Mouse (Mus musculus) Muller cell, postnatal 12 days (primary cell): ENCODE data around the gene Usp45.
"Not testable (repeated sequence)": the region's sequence is repeated elsewhere in the genome, so short reads cannot be mapped to it uniquely, and the experiment has no call there.

Experiments used
- DNase-seq: peaks from one replicate; pipeline ENCODE4 v3.0.0-alpha.2; 2015; ENCODE audit errors: inconsistent ontology term

The Usp45 gene

DNA sequence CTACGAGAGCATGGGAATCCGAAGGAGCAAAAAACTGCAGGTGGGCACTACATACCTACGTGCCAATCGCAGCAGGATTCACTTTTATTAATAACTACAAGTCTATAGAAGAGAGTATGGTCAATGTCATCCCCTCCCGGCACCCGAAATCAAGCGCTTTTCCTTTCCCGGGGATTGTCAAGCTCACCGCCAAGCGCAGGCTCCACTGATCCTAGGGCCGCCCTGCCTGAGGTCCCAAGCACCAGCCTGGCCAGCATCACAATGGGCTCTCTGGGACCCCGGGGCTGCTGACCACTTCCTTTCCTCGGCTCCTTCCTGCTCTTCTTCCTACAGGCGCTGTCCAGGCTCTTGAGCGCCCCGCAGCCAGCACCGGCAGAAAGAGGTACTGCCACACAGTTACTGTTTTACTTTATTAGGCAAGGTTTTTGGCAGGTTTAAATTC, at the start of gene Usp45, which contains the start of gene Tstd3:
TSS of gene Usp45 (plus strand) at position 294 of the 442 bp plus-strand sequence.
TSS of gene Tstd3 (minus strand) at position 350 of the 442 bp plus-strand sequence.
- DNase-seq = peak; percentile 80

- no peak for DNase-seq
Observed at GRCm38 (mm10) chr4:21722752-21723334, 44.1 kb upstream of the Usp45 start.

DNA sequence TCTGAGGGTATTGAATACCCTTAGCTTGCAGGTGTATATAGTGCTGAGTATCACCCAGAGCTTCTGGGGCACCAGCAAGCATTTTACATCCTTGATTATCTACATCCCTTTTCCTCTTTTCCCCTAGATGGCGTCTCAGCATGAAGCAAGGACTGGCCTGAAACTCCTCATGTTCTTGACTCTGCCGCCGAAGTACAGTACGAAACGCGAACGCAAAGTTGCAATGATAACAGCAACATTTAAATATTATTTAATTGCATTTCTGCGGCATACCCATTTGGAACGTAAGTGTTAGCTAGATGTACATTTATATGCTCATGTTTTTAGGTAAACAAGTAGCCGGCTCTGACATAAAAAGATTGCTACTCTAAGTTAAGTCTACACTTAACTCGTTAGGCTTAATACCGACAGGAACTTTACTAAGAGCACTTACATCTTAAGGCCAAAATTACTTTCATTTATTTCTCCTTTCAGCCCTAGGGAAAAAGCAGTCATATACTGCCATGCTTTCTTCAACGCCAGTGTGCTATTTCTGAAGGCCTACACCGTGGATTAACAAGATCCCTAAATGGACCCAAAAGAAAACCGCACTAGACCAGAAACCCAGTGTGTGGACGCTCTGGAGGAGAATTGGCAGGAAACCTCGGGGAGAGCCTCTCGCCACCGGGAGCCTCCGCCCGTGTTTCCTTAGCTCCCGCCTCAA, 39.9 kb upstream of the Usp45 start:
- no peak for DNase-seq

- DNase-seq = peak; percentile 94
Observed at GRCm38 (mm10) chr4:21727615-21728165, 39.3 kb upstream of the Usp45 start, which contains the start of gene Ccnc. Gene Ccnc, plus strand, starts transcription at chr4:21727701.

DNA sequence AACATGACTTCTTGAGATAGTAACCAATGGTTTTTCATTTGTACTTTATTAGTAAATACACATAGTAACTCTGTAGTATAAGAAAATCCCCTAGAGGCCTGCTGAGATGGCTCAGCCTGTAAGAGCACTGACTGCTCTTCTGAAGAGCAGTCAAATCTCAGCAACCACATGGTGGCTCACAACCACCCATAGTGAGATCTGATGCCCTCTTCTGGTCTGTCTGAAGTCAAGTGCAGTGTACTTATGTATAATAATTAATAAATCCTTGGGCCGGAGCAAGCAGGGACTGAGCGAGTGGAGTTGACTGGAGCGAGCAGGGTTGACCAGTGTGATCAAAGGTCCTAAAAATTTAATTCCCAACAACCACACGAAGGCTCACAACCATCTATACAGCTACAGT, 27.8 kb upstream of the Usp45 start:
- no peak for DNase-seq

GRCm38 (mm10) chr4:21744142-21744541, 22.8 kb upstream of the Usp45 start:
- DNase-seq = not testable (repeated sequence)

GRCm38 (mm10) chr4:21745723-21746122, 21.2 kb upstream of the Usp45 start:
- no peak for DNase-seq

- DNase-seq = no peak
Observed at GRCm38 (mm10) chr4:21755123-21755789, 11.7 kb upstream of the Usp45 start.

- no peak for DNase-seq
Observed at GRCm38 (mm10) chr4:21758860-21759259, 8.1 kb upstream of the Usp45 start.

DNA sequence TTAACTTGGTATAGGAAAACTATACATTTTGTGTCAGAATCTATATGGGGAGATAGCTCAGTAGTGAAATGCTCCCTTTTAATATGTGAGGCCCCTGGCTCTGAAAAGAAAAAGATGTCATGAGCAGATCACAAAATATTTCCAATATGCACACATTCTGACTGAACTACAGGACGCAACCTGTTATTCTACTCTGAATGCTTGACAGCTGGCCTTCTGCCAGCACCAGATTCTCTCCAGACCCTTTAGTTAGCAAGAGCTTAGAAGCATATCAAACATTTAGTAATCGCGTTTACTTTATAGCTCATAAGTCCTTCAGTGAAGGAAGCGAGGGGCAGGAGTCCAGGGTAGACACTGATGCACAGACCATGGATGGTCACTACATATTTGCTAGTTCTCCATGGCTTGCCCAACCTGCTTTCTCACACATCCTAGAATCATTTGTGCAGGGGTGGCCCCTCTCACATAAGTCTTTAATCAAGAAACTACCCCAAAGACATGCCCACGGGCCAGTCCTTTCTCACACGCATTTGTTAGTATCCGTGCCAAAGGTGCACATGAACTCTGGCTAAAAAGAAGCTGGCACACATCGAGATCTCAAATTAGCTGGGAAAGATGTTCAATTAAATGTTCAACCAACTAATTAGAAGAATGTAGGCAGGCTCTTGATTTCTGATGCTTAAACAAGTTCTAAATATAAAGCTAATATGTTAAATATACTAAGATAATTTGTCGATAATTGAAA, 5.4 kb upstream of the Usp45 start:
- no peak for DNase-seq

- DNase-seq = no peak
Observed at GRCm38 (mm10) chr4:21763827-21764226, 3.1 kb upstream of the Usp45 start.

DNA sequence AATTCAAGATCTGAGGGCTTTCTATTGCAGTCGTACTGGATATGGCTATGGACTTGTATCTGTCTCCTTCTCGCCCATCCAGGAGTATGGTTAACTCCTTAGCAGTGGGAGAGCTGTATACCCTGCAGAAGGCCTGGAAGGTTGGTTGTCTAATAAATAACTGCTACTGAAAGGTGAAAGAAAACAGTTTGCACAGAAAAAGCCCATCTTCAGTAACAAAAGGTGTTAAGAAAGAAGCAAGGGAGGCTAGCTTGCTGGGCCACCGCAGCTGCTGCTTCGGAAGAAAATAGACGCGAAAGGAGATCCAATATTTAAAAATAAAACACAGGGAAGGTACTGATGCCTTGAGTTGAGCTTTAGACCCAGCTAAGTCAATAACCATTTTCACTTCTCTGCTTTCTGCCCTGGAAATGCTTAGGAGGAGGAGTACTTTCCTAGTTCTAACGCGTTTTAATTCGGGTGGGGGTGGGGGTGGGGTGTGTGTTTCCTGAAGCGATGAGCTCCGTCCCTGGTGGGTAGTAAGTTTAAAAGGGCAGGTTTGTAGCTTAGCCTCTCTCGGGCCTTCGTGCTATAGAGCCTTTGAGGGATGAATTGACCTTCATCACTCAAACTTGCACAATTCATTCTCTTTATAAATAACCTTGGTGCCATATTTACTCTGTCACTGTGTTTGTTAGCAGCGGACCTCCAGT, 639 bp upstream of the Usp45 start:
- no peak for DNase-seq

- no peak for DNase-seq
Observed at GRCm38 (mm10) chr4:21771064-21771463, 4.1 kb downstream of the Usp45 start.

- DNase-seq = no peak
Observed at GRCm38 (mm10) chr4:21772306-21772705, 5.3 kb downstream of the Usp45 start.

DNA sequence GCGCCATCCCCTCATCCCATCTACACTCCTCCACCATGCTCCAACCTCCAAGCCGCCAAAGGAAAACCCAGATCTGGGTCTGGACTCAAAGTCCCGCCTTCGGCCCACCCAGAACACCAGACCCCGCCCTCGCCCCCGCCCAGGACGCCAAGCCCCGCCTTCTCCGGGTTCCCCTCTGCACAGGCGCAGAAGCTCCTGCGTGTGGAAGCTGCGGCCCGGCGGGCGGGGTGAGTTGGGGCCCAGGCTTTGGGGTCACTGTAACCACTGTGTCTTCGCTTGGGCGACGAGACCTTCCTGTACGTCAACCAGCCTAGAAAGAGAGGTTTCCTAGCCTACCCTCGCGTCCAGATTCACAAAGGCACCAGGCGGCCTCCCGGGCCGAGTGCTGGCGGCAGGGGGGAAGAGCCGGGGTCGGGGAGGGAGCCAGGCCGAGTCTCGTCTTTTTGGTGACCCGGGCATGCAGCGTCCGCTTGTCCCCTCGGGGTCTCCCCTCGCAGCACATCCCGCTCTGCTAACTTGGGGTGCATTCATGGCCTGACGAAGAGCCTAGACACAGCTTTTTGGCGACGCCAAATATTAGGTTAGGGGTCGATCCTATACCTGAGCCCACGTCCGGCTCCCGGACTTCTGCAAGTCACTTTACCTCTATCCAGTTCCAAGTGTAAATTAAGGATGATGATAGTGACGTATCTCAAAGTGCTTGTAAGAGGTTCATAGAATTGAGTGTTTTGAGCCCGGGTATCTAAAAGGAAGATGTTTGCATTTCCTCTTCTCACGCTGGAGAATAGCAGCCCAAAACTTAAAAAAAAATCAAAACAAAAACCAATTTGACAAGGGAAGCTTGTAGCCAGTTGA, 9.4 kb downstream of the Usp45 start:
- peak; percentile 95 for DNase-seq

DNA sequence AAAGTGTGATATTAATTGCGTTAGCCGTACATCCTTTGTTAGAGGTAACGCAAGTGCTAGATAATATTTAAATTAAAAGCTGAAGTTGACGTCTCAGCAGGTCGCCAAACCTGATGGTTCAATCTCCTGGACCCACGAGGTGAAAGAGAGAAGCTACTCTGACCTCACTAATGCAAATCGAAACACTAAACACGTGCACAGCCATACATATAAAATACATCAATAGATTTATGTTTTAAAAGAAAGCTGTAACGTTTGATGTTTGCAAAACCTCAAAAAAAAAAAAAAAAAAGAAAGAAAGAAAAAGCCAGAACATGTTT, 9.9 kb downstream of the Usp45 start:
- DNase-seq = no peak

DNA sequence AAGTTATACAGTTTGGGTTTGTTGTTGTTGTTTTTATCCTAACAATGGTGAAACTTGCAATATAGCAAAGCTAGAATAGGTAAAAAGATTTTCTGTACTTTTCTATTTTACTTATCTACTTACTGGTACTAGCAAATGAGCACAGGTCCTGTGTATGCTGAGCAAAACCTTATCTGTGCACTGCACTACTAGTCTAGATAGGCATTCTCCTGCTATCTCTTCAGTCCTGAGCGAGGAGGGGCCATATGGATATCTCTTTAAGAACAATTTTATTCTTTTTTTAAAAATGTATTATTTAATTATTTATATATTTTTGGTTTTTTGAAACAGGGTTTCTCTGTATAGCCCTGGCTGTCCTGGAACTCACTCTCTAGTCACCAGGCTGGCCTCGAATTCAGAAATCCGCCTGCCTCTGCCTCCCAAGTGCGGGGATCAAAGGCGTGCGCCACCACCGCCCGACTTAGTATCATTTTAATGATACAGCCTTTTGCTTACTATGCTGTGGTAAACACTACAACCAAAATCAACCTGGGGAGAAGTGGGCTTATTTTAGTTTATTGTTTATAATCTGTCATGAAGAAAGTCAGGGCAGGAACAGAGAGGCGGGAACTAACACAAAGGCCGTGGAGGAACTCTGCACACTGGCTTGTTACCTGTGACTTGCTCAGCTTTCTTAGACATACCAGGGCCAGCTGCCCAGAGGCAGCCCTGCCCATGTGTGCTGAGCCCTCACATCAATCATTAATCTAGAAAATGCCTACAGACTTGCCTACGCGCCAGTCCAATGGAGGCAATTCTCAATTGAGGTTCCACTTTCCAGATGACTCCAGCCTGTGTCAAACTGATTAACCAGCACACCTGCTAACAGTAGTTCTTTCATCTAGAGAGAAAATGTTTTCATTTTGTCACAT, 14.1 kb downstream of the Usp45 start:
- DNase-seq = no peak

- no peak for DNase-seq
Observed at GRCm38 (mm10) chr4:21786268-21786667, 19.3 kb downstream of the Usp45 start.

DNA sequence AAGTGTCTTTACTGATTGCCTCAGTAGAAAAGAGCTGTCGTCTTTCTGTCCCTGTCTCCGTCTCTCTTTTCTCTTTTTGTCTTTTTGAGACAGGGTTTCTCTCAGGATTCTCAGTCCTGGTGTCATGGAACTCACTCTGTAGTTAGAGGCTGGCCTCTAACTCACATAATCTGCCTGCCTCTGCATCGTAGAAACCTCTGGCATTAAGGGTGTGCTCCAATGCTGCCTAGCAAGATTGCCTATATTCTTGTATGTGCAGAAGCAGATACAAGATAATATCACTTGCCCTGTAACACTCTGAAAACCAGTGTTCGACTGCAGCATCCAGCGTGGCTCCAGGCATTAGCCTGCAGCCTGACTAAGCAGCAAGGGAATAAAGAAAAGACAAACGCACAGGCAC, 21.9 kb downstream of the Usp45 start:
- DNase-seq = no peak
